Mouse (Mus musculus): Measurements from ENCODE around the gene Efs.

- TF ChIP-seq CTCF (IDR thresholded peaks at IDR 0.05; ENCODE audit: borderline replicate concordance, control insufficient read depth, extremely low read depth, insufficient read depth, low read length, poor library complexity) (no peak), POLR2A (IDR thresholded peaks at IDR 0.05; ENCODE audit: control insufficient read depth, extremely low read depth, insufficient read depth, low read length, poor library complexity) (no peak)
These were observed 28.5 kb downstream of the Efs start for GRCm38 (mm10) chr14:54897445-54897844.
